Mouse (Mus musculus) thymus, adult 2 months (tissue): ENCODE results near the gene Zdhhc8. TPM values are rescaled to one million over a fixed set of nuclear protein-coding genes. Genes with fewer than 3 reads are reported as not detected.

Source experiments
- DNase-seq: peaks from one replicate; pipeline ENCODE4 v3.0.0; 2021
- H3K27ac ChIP-seq: fragments of 200-500 bp; 2 replicates; pipeline ENCODE4 v1.5.1; 2012; ENCODE audit warnings: low read length, control low read depth; ENCODE audit not compliant: control insufficient read depth, insufficient read depth
- H3K27me3 ChIP-seq: fragments of 200-500 bp; 2 replicates; pipeline ENCODE4 v1.6.1; 2012; ENCODE audit warnings: mild to moderate bottlenecking, low read length, moderate library complexity, mixed read lengths; ENCODE audit not compliant: control insufficient read depth, insufficient read depth
- H3K36me3 ChIP-seq: fragments of 200-500 bp; 2 replicates; pipeline ENCODE4 v1.6.1; 2012; ENCODE audit warnings: mild to moderate bottlenecking, low read length, moderate library complexity; ENCODE audit not compliant: control insufficient read depth, insufficient read depth
- H3K4me1 ChIP-seq: fragments of 200-500 bp; replicated peaks from 2 replicates; pipeline ENCODE4 v1.6.1; 2012; ENCODE audit warnings: low read length; ENCODE audit not compliant: control insufficient read depth, insufficient read depth
- H3K4me3 ChIP-seq: fragments of 200-500 bp; 2 replicates; pipeline ENCODE4 v1.5.1; 2012; ENCODE audit warnings: mild to moderate bottlenecking, low read length, control low read depth, moderate library complexity; ENCODE audit not compliant: control insufficient read depth, insufficient read depth
- CTCF ChIP-seq: fragments of 200-500 bp; IDR thresholded peaks from 2 replicates; pipeline ENCODE4 v1.5.1; 2012; ENCODE audit warnings: mild to moderate bottlenecking, control low read depth, low read length, moderate library complexity, borderline replicate concordance; ENCODE audit not compliant: control insufficient read depth, poor library complexity, insufficient read depth; ENCODE audit errors: extremely low read depth
- POLR2A ChIP-seq: fragments of 200-500 bp; IDR thresholded peaks from 2 replicates; pipeline ENCODE4 v1.6.1; 2012; ENCODE audit warnings: mild to moderate bottlenecking, low read length, control low read depth, moderate library complexity; ENCODE audit not compliant: control insufficient read depth, poor library complexity, insufficient read depth; ENCODE audit errors: extremely low read depth
- WGBS: fragments of 180-500 bp; shearing (Covaris S2); methylation state at CpG from one replicate; pipeline ENCODE4 v1.1.7; 2018; 5-methylcytosine and 5-hydroxymethylcytosine counted together
- polyA plus RNA-seq: library from polyadenylated mRNA; depleted of rRNA; stranded (reverse); fragments of >200 nt; gene quantifications from 2 replicates; pipeline ENCODE4 v1.2.3, GENCODE M21; 2012

The Zdhhc8 gene
- polyA plus RNA-seq, 1 experiment, result 316 TPM

GRCm38 (mm10) chr16:18211417-18212171 is 23.3 kb downstream of the Zdhhc8 start:
- Histone ChIP-seq H3K27me3 (no peaks in the 10 kb centered on the region), H3K4me3 (no peak overlapping the region), H3K4me1 (no peaks in the 10 kb centered on the region), H3K27ac (no peak overlapping the region), H3K36me3 (no peaks in the 10 kb centered on the region)
- 37% methylated on average over 10 of the region's 10 CpGs for WGBS
- TF ChIP-seq CTCF (peak; percentile 90), POLR2A (no peak)
- DNase-seq, result peak; percentile 84

GRCm38 (mm10) chr16:18210701-18211416 is 24.1 kb downstream of the Zdhhc8 start:
- 12% methylated on average over 8 of the region's 8 CpGs for WGBS
- no peaks in the 10 kb centered on the region for H3K27me3 ChIP-seq
- DNase-seq, result peak; percentile 66

DNA sequence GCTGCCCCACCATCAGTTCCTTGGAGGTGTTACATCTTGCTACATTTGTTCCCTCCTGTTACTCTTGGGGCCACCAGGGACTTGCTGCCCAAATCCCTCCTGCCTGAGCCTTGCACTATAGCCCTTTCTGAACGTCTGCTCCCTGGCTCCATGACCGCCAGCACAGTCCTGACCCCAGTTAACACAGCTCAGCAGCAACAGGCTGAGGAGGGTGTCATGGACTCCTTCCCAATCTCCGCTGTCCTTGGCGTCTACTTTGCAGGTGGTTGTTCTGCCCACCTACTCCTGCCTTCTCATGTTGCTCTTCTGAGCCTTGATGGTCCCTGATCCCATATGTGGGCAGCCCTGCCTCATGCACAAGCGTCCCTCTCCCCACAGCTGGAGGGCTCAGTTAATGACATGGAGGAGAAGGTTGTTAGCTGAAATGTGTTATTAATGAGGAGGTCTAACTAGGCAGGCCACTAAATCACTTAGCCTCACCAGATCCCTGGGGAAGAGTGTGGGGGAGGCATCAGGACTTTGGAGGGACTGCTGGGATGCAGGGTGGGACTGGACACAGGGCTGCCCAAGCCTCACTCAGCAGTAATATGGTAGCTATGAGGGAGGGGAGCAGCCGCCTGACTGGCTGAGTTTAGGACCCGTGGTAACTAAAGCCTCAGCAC is 31.4 kb downstream of the Zdhhc8 start:
- no peaks in the 10 kb centered on the region for H3K4me1 ChIP-seq
- WGBS, result 91% methylated on average over 7 of the region's 7 CpGs
- no peak for TF ChIP-seq CTCF
- no peak for TF ChIP-seq POLR2A
- H3K27me3 ChIP-seq, result no peaks in the 10 kb centered on the region
- H3K27ac ChIP-seq, result no peak overlapping the region
- H3K36me3 ChIP-seq, result no peaks in the 10 kb centered on the region
- no peak for DNase-seq
- no peak overlapping the region for H3K4me3 ChIP-seq

More at GRCm38 (mm10) chr16:18210701-18211416, 24.1 kb downstream of the Zdhhc8 start:
- H3K27ac ChIP-seq, result no peak overlapping the region
- no peak overlapping the region for H3K4me3 ChIP-seq
- no peaks in the 10 kb centered on the region for H3K36me3 ChIP-seq
- TF ChIP-seq CTCF (0 out of 2 replicates have a peak, but pooled peaks have one; percentile 19), POLR2A (no peak)
- no peaks in the 10 kb centered on the region for H3K4me1 ChIP-seq

GRCm38 (mm10) chr16:18202061-18202460 is 32.9 kb downstream of the Zdhhc8 start:
- 95% methylated on average over 1 of the region's 1 CpGs for WGBS
- no peaks in the 10 kb centered on the region for H3K36me3 ChIP-seq
- no peak for DNase-seq
- H3K4me3 ChIP-seq, result no peak overlapping the region
- no peaks in the 10 kb centered on the region for H3K27me3 ChIP-seq
- TF ChIP-seq POLR2A (no peak), CTCF (no peak)
- H3K4me1 ChIP-seq, result no peaks in the 10 kb centered on the region
- H3K27ac ChIP-seq, result no peak overlapping the region

DNA sequence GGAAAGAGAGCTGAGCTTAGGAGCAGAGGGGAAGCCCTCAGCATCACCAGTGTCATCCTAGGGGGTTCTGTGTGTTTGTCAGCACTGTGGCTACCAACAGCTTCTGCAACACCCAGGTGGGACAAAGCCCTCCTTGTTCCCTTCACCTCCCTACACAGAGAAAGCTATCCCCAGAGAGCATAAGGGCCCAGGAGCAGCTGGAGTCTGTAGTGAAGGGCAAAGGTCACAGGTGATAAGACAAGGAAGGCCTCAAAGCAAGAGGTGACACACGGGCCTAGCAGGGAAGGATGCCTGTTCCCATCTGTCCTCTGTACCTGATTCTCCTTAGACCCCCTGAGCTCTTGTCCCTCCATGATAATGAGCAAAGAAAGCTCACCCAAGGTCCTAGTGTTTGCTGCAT is 33.3 kb downstream of the Zdhhc8 start:
- Histone ChIP-seq H3K27ac (no peak overlapping the region), H3K4me1 (no peaks in the 10 kb centered on the region), H3K36me3 (no peaks in the 10 kb centered on the region), H3K4me3 (no peak overlapping the region), H3K27me3 (no peaks in the 10 kb centered on the region)
- 83% methylated on average over 1 of the region's 1 CpGs for WGBS
- DNase-seq, result no peak
- TF ChIP-seq CTCF, result no peak
- no peak for TF ChIP-seq POLR2A

GRCm38 (mm10) chr16:18200062-18200461 is 34.9 kb downstream of the Zdhhc8 start:
- Histone ChIP-seq H3K4me1 (no peaks in the 10 kb centered on the region), H3K36me3 (no peaks in the 10 kb centered on the region), H3K27ac (no peak overlapping the region), H3K4me3 (no peak overlapping the region), H3K27me3 (no peaks in the 10 kb centered on the region)
- 50% methylated on average over 2 of the region's 2 CpGs for WGBS
- no peak for DNase-seq
- no peak for TF ChIP-seq CTCF
- no peak for TF ChIP-seq POLR2A
